Mouse (Mus musculus): Measurements from ENCODE around the gene Gm21981.
"Not testable (repeated sequence)": the region's sequence is repeated elsewhere in the genome, so short reads cannot be mapped to it uniquely, and the experiment has no call there.

The Gm21981 gene

GRCm38 (mm10) chr17:47669166-47669565 is 25.1 kb downstream of the Gm21981 start:
- DNase-seq (ENCODE audit: low spot score in 2 of 2), result no peak

- DNase-seq (ENCODE audit: low spot score in 2 of 2), result no peak
Measured at GRCm38 (mm10) chr17:47664474-47664873, 29.8 kb downstream of the Gm21981 start.

- no peak for DNase-seq (ENCODE audit: low spot score in 2 of 2)
Measured at GRCm38 (mm10) chr17:47663009-47663713, 31.1 kb downstream of the Gm21981 start.

- DNase-seq (ENCODE audit: low spot score in 2 of 2), result no peak
Measured at GRCm38 (mm10) chr17:47658741-47659243, 35.5 kb downstream of the Gm21981 start.

- no peak for DNase-seq (ENCODE audit: low spot score in 2 of 2)
Measured at GRCm38 (mm10) chr17:47657901-47658300, 36.4 kb downstream of the Gm21981 start.

- DNase-seq (ENCODE audit: low spot score in 2 of 2), result no peak
Measured at GRCm38 (mm10) chr17:47655697-47656096, 38.6 kb downstream of the Gm21981 start.

- not testable (repeated sequence) for DNase-seq (ENCODE audit: low spot score in 2 of 2)
Measured at GRCm38 (mm10) chr17:47654346-47654745, 39.9 kb downstream of the Gm21981 start.

GRCm38 (mm10) chr17:47651953-47652352 is 42.3 kb downstream of the Gm21981 start:
- DNase-seq (ENCODE audit: low spot score in 2 of 2), result no peak

- no peak for DNase-seq (ENCODE audit: low spot score in 2 of 2)
Measured at GRCm38 (mm10) chr17:47648966-47649365, 45.3 kb downstream of the Gm21981 start.

GRCm38 (mm10) chr17:47646683-47647082 is 47.6 kb downstream of the Gm21981 start:
- DNase-seq (ENCODE audit: low spot score in 2 of 2), result peak; percentile 33 to 58

GRCm38 (mm10) chr17:47642992-47643391 is 51.3 kb downstream of the Gm21981 start:
- no peak for DNase-seq (ENCODE audit: low spot score in 2 of 2)

Data from cerebellum, postnatal 4 days (tissue).